Mouse (Mus musculus): Measurements from ENCODE around the gene Pla2g2d. TPM values are rescaled to one million over a fixed set of nuclear protein-coding genes. Genes with fewer than 3 reads are reported as not detected.

Gene Pla2g2d
- polyA plus RNA-seq, 1 experiment from 2014 or later, result 1.8 TPM

GRCm38 (mm10) chr4:138792599-138792998 is 17.1 kb downstream of the Pla2g2d start:
- Histone ChIP-seq H3K9ac (ENCODE audit: low read length) (no peak overlapping the region), H3K9me3 (ENCODE audit: control insufficient read depth, low read length) (no peaks in the 10 kb centered on the region), H3K4me1 (ENCODE audit: control insufficient read depth, insufficient read depth, low read length) (no peaks in the 10 kb centered on the region), H3K27me3 (ENCODE audit: control insufficient read depth, insufficient read depth, low read length) (no peaks in the 10 kb centered on the region), H3K4me2 (ENCODE audit: low read depth) (no peak overlapping the region), H3K4me3 (ENCODE audit: low read depth, low read length) (no peak overlapping the region), H3K27ac (ENCODE audit: low read depth, low read length) (no peak overlapping the region), H3K36me3 (ENCODE audit: control insufficient read depth, insufficient read depth, low read length) (no peaks in the 10 kb centered on the region)
- WGBS, result 72% methylated on average over 9 of the region's 9 CpGs
- no peak for ATAC-seq (ENCODE audit: insufficient read depth, low FRiP score, low TSS enrichment)
- DNase-seq (ENCODE audit: low spot score), result no peak

- no peak overlapping the region for H3K9ac ChIP-seq (ENCODE audit: low read length)
- H3K4me2 ChIP-seq (ENCODE audit: low read depth), result no peak overlapping the region
- no peaks in the 10 kb centered on the region for H3K4me1 ChIP-seq (ENCODE audit: control insufficient read depth, insufficient read depth, low read length)
- no peaks in the 10 kb centered on the region for H3K9me3 ChIP-seq (ENCODE audit: control insufficient read depth, low read length)
- H3K27me3 ChIP-seq (ENCODE audit: control insufficient read depth, insufficient read depth, low read length), result no peaks in the 10 kb centered on the region
- DNase-seq (ENCODE audit: low spot score), result no peak
- no peak for ATAC-seq (ENCODE audit: insufficient read depth, low FRiP score, low TSS enrichment)
- H3K36me3 ChIP-seq (ENCODE audit: control insufficient read depth, insufficient read depth, low read length), result no peaks in the 10 kb centered on the region
- 77% methylated on average over 2 of the region's 2 CpGs for WGBS
- no peak overlapping the region for H3K4me3 ChIP-seq (ENCODE audit: low read depth, low read length)
- H3K27ac ChIP-seq (ENCODE audit: low read depth, low read length), result no peak overlapping the region
These were observed 17.7 kb downstream of the Pla2g2d start for GRCm38 (mm10) chr4:138793276-138793675.

- Histone ChIP-seq H3K36me3 (ENCODE audit: control insufficient read depth, insufficient read depth, low read length) (no peaks in the 10 kb centered on the region), H3K9me3 (ENCODE audit: control insufficient read depth, low read length) (no peaks in the 10 kb centered on the region), H3K9ac (ENCODE audit: low read length) (no peak overlapping the region), H3K4me3 (ENCODE audit: low read depth, low read length) (no peak overlapping the region), H3K4me2 (ENCODE audit: low read depth) (no peak overlapping the region), H3K27ac (ENCODE audit: low read depth, low read length) (no peak overlapping the region), H3K4me1 (ENCODE audit: control insufficient read depth, insufficient read depth, low read length) (no peaks in the 10 kb centered on the region), H3K27me3 (ENCODE audit: control insufficient read depth, insufficient read depth, low read length) (no peaks in the 10 kb centered on the region)
- WGBS, result 89% methylated on average over 6 of the region's 6 CpGs
- DNase-seq (ENCODE audit: low spot score) (no peak), ATAC-seq (ENCODE audit: insufficient read depth, low FRiP score, low TSS enrichment) (no peak)
These were observed 18.8 kb downstream of the Pla2g2d start for GRCm38 (mm10) chr4:138794344-138794743.

GRCm38 (mm10) chr4:138796513-138797216 is 21.1 kb downstream of the Pla2g2d start:
- H3K4me3 ChIP-seq (ENCODE audit: low read depth, low read length), result no peak overlapping the region
- H3K4me1 ChIP-seq (ENCODE audit: control insufficient read depth, insufficient read depth, low read length), result no peaks in the 10 kb centered on the region
- no peaks in the 10 kb centered on the region for H3K9me3 ChIP-seq (ENCODE audit: control insufficient read depth, low read length)
- WGBS, result 56% methylated on average over 6 of the region's 6 CpGs
- DNase-seq (ENCODE audit: low spot score) (no peak), ATAC-seq (ENCODE audit: insufficient read depth, low FRiP score, low TSS enrichment) (no peak)
- no peak overlapping the region for H3K27ac ChIP-seq (ENCODE audit: low read depth, low read length)
- H3K4me2 ChIP-seq (ENCODE audit: low read depth), result no peak overlapping the region
- no peaks in the 10 kb centered on the region for H3K27me3 ChIP-seq (ENCODE audit: control insufficient read depth, insufficient read depth, low read length)
- no peak overlapping the region for H3K9ac ChIP-seq (ENCODE audit: low read length)
- H3K36me3 ChIP-seq (ENCODE audit: control insufficient read depth, insufficient read depth, low read length), result no peaks in the 10 kb centered on the region

GRCm38 (mm10) chr4:138797217-138797570 is 21.7 kb downstream of the Pla2g2d start:
- Histone ChIP-seq H3K4me1 (ENCODE audit: control insufficient read depth, insufficient read depth, low read length) (no peaks in the 10 kb centered on the region), H3K4me2 (ENCODE audit: low read depth) (no peak overlapping the region), H3K9me3 (ENCODE audit: control insufficient read depth, low read length) (no peaks in the 10 kb centered on the region), H3K36me3 (ENCODE audit: control insufficient read depth, insufficient read depth, low read length) (no peaks in the 10 kb centered on the region), H3K27me3 (ENCODE audit: control insufficient read depth, insufficient read depth, low read length) (no peaks in the 10 kb centered on the region), H3K27ac (ENCODE audit: low read depth, low read length) (no peak overlapping the region), H3K9ac (ENCODE audit: low read length) (no peak overlapping the region), H3K4me3 (ENCODE audit: low read depth, low read length) (no peak overlapping the region)
- no peak for ATAC-seq (ENCODE audit: insufficient read depth, low FRiP score, low TSS enrichment)
- DNase-seq (ENCODE audit: low spot score), result no peak
- WGBS, result 73% methylated on average over 4 of the region's 4 CpGs

- no peak overlapping the region for H3K4me2 ChIP-seq (ENCODE audit: low read depth)
- ATAC-seq (ENCODE audit: insufficient read depth, low FRiP score, low TSS enrichment), result no peak
- H3K27ac ChIP-seq (ENCODE audit: low read depth, low read length), result no peak overlapping the region
- no peaks in the 10 kb centered on the region for H3K4me1 ChIP-seq (ENCODE audit: control insufficient read depth, insufficient read depth, low read length)
- H3K36me3 ChIP-seq (ENCODE audit: control insufficient read depth, insufficient read depth, low read length), result no peaks in the 10 kb centered on the region
- no peak overlapping the region for H3K4me3 ChIP-seq (ENCODE audit: low read depth, low read length)
- WGBS, result 67% methylated on average over 12 of the region's 12 CpGs
- no peak overlapping the region for H3K9ac ChIP-seq (ENCODE audit: low read length)
- no peaks in the 10 kb centered on the region for H3K27me3 ChIP-seq (ENCODE audit: control insufficient read depth, insufficient read depth, low read length)
- no peak for DNase-seq (ENCODE audit: low spot score)
- H3K9me3 ChIP-seq (ENCODE audit: control insufficient read depth, low read length), result no peaks in the 10 kb centered on the region
These were observed 24.7 kb downstream of the Pla2g2d start for GRCm38 (mm10) chr4:138800134-138800744.

GRCm38 (mm10) chr4:138801631-138802030 is 26.1 kb downstream of the Pla2g2d start:
- WGBS, result 79% methylated on average over 4 of the region's 4 CpGs
- Histone ChIP-seq H3K27me3 (ENCODE audit: control insufficient read depth, insufficient read depth, low read length) (no peaks in the 10 kb centered on the region), H3K4me3 (ENCODE audit: low read depth, low read length) (no peak overlapping the region), H3K4me2 (ENCODE audit: low read depth) (no peak overlapping the region), H3K9ac (ENCODE audit: low read length) (no peak overlapping the region), H3K4me1 (ENCODE audit: control insufficient read depth, insufficient read depth, low read length) (no peaks in the 10 kb centered on the region), H3K9me3 (ENCODE audit: control insufficient read depth, low read length) (no peaks in the 10 kb centered on the region), H3K27ac (ENCODE audit: low read depth, low read length) (no peak overlapping the region), H3K36me3 (ENCODE audit: control insufficient read depth, insufficient read depth, low read length) (no peaks in the 10 kb centered on the region)
- DNase-seq (ENCODE audit: low spot score) (no peak), ATAC-seq (ENCODE audit: insufficient read depth, low FRiP score, low TSS enrichment) (no peak)

GRCm38 (mm10) chr4:138802917-138803316 is 27.4 kb downstream of the Pla2g2d start:
- Histone ChIP-seq H3K36me3 (ENCODE audit: control insufficient read depth, insufficient read depth, low read length) (no peaks in the 10 kb centered on the region), H3K4me2 (ENCODE audit: low read depth) (no peak overlapping the region), H3K4me3 (ENCODE audit: low read depth, low read length) (no peak overlapping the region), H3K27ac (ENCODE audit: low read depth, low read length) (no peak overlapping the region), H3K9ac (ENCODE audit: low read length) (no peak overlapping the region), H3K9me3 (ENCODE audit: control insufficient read depth, low read length) (no peaks in the 10 kb centered on the region), H3K27me3 (ENCODE audit: control insufficient read depth, insufficient read depth, low read length) (no peaks in the 10 kb centered on the region), H3K4me1 (ENCODE audit: control insufficient read depth, insufficient read depth, low read length) (no peaks in the 10 kb centered on the region)
- DNase-seq (ENCODE audit: low spot score), result no peak
- 89% methylated on average over 11 of the region's 11 CpGs for WGBS
- no peak for ATAC-seq (ENCODE audit: insufficient read depth, low FRiP score, low TSS enrichment)

- Histone ChIP-seq H3K4me3 (ENCODE audit: low read depth, low read length) (no peak overlapping the region), H3K4me2 (ENCODE audit: low read depth) (no peak overlapping the region), H3K27ac (ENCODE audit: low read depth, low read length) (no peak overlapping the region), H3K27me3 (ENCODE audit: control insufficient read depth, insufficient read depth, low read length) (no peaks in the 10 kb centered on the region), H3K9ac (ENCODE audit: low read length) (no peak overlapping the region), H3K9me3 (ENCODE audit: control insufficient read depth, low read length) (no peaks in the 10 kb centered on the region), H3K36me3 (ENCODE audit: control insufficient read depth, insufficient read depth, low read length) (no peaks in the 10 kb centered on the region), H3K4me1 (ENCODE audit: control insufficient read depth, insufficient read depth, low read length) (no peaks in the 10 kb centered on the region)
- 41% methylated on average over 8 of the region's 8 CpGs for WGBS
- DNase-seq (ENCODE audit: low spot score) (no peak), ATAC-seq (ENCODE audit: insufficient read depth, low FRiP score, low TSS enrichment) (no peak)
These were observed 29.7 kb downstream of the Pla2g2d start for GRCm38 (mm10) chr4:138805248-138805647.

Data from neural tube, embryonic 11.5 days (tissue).